Mouse (Mus musculus): ENCODE data around the gene Gspt2.
"Not testable (repeated sequence)": the region's sequence is repeated elsewhere in the genome, so short reads cannot be mapped to it uniquely, and the experiment has no call there.

Gene Gspt2

DNA sequence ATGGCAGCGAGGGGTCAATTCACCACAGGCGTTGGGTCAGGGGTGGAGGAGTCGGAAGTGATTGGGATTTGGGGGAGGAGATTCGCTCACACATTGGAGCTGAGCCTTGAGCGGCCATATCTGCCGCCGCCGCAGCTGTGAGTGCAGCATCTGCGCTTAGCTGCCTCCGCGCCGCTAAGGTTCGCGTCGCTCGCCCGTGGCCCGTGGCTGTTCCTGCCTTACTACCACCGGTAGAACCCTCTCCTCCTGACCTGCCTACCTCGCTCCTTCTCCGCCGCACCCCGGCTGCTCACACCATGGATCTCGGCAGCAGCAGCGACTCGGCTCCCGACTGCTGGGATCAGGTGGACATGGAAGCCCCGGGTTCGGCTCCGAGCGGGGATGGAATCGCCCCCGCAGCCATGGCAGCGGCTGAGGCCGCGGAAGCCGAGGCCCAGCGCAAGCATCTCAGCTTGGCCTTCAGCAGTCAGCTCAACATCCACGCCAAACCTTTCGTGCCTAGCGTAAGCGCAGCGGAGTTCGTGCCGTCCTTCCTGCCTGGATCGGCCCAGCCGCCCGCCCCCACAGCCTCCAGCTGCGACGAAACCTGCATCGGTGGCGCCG lies at the start of gene Gspt2:
Gspt2 (plus strand) TSS at position 109 of the 603 bp plus-strand sequence.
- DNase-seq: peak; percentile 8 to 12

DNA sequence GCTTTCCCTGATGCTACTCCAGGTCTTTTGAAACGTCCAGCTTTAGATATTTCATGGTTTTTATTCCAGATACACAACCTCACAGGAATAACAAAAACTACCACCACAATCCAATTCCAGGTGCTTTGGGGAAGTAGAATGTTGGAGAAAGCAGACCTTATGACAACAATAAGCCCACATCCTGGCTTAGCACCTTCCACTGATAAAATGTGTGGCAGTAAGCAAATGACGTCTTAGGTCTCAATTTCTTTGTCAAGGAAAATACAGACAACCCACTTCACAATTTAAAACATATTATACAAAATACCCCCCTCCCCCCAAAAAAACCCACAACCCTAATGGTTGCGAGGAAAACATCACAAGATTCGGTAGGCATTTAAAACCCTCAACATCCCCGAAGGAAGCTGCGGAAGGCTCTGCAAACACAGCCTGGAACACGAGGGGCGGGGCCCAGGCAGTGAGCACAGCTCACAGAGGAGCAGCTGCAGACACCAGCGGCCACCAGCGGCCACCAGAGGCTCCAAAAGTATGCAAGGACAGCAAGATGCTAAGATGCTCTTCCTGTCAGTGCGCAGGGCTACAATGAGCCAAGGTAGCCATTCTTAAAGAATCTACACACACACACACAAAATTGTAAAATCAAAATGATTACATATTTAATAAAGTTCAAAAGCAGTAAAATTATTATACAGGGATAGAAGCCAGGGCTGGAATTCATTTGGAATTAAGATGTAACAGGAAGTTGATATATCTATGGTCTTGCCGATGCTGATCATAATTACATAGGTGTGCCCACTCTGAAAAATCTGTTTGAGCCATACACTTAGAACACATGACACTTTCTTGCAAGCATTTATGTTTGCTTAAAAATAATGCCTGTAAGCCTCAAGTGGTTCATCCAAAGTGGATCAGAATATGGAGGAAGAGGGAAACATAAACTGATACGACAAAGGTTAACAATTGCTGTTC lies 10.8 kb upstream of the Gspt2 start:
- DNase-seq: peak in 1 of 2 experiments; percentile 10

GRCm38 (mm10) chrX:94636911-94637310 lies 1.0 kb downstream of the Gspt2 start:
- no peak for DNase-seq

- DNase-seq: no peak
These were observed 12.7 kb downstream of the Gspt2 start for GRCm38 (mm10) chrX:94648541-94648940.

- no peak for DNase-seq
These were observed 21.9 kb downstream of the Gspt2 start for GRCm38 (mm10) chrX:94657734-94658133.

DNA sequence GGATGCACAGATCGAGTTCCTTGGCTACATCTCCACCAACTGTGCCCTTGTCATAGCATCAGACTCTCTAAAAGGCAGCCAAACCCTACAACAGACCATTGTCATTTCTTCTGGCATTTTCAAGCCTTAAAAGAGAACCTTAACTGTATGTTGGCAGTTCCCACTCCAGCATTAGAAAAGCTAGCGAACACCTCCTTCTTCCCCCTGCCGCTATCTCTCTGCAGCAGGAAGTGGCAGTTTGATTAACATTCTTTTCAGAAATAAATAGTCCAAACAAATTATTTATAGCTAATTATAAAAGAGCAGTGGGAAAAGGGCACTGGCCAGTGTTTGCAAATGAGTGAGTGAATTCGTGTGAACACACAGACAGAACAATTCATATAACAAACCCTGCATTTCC lies 34.9 kb downstream of the Gspt2 start:
- no peak for DNase-seq

- peak in 1 of 2 experiments; percentile 52 for DNase-seq
These were observed 39.1 kb downstream of the Gspt2 start for GRCm38 (mm10) chrX:94674977-94675376.

GRCm38 (mm10) chrX:94681581-94681980 lies 45.7 kb downstream of the Gspt2 start:
- DNase-seq: not testable (repeated sequence)

- peak in 1 of 2 experiments; percentile 11 for DNase-seq
These were observed 53.7 kb downstream of the Gspt2 start for GRCm38 (mm10) chrX:94689593-94689992.

Data from kidney, adult 8-10 months (tissue).